Mouse (Mus musculus) kidney, embryonic 14.5 days (tissue): ENCODE results near the gene Pla2g2f. TPM values are rescaled to one million over a fixed set of nuclear protein-coding genes. Genes with fewer than 3 reads are reported as not detected.

Experiments used
- ATAC-seq: fragments of 200-750 bp; cut with Nextera tagmentation; 2 replicates; pipeline ENCODE4 v1.8.0; 2017; ENCODE audit warnings: moderate number of reproducible peaks, mild to moderate bottlenecking, moderate TSS enrichment, moderate library complexity; ENCODE audit not compliant: low FRiP score, low TSS enrichment
- H3K27ac ChIP-seq: fragments of 300-500 bp; sonication (generic); 2 replicates; pipeline ENCODE4 v1.5.1; 2014; ENCODE audit warnings: low read depth, mild to moderate bottlenecking, low read length, moderate library complexity, mixed read lengths
- H3K27me3 ChIP-seq: fragments of 300-500 bp; sonication (generic); 2 replicates; pipeline ENCODE4 v1.6.1; 2014; ENCODE audit warnings: mild to moderate bottlenecking, low read length; ENCODE audit not compliant: control insufficient read depth, insufficient read depth
- H3K36me3 ChIP-seq: fragments of 300-500 bp; sonication (generic); 2 replicates; pipeline ENCODE4 v1.6.1; 2014; ENCODE audit warnings: low read length, mixed read lengths; ENCODE audit not compliant: control insufficient read depth, insufficient read depth
- H3K4me1 ChIP-seq: fragments of 300-500 bp; sonication (generic); 2 replicates; pipeline ENCODE4 v1.6.1; 2014; ENCODE audit warnings: low read length, mixed read lengths; ENCODE audit not compliant: control insufficient read depth, insufficient read depth
- H3K4me2 ChIP-seq: fragments of 300-500 bp; sonication (generic); replicated peaks from 2 replicates; pipeline ENCODE4 v1.6.1; 2014; ENCODE audit warnings: low read depth, mild to moderate bottlenecking, low read length
- H3K4me3 ChIP-seq: fragments of 300-500 bp; sonication (generic); 2 replicates; pipeline ENCODE4 v1.5.1; 2014; ENCODE audit warnings: mild to moderate bottlenecking, low read length
- H3K9ac ChIP-seq: fragments of 300-500 bp; sonication (generic); 2 replicates; pipeline ENCODE4 v1.6.1; 2014; ENCODE audit warnings: low read depth, mild to moderate bottlenecking, low read length, moderate library complexity
- H3K9me3 ChIP-seq: fragments of 300-500 bp; sonication (generic); 2 replicates; pipeline ENCODE4 v1.6.1; 2016; ENCODE audit warnings: low read length; ENCODE audit not compliant: control insufficient read depth
- WGBS: fragments of 180-500 bp; shearing (Covaris S2); extraction: QIAGEN DNeasy Blood & Tissue Kit; methylation state at CpG from one replicate; pipeline ENCODE4 v1.1.7; 2014; 5-methylcytosine and 5-hydroxymethylcytosine counted together
- polyA plus RNA-seq: library from polyadenylated mRNA; unstranded; fragments of >200 nt; fragmentation: Nextera tagmentation; extraction: Ambion mirVana; gene quantifications from 2 replicates; pipeline ENCODE4 v1.2.1, GENCODE M21; 2014

The Pla2g2f gene
- polyA plus RNA-seq, 1 experiment from 2014 or later = not detected

GRCm38 (mm10) chr4:138794344-138794743 is 36.9 kb upstream of the Pla2g2f start:
- Histone ChIP-seq H3K9ac (no peak overlapping the region), H3K4me1 (0 out of 2 replicates have a peak, but pooled peaks cover 4% of the 10 kb centered on the region), H3K4me3 (no peak overlapping the region), H3K36me3 (no peaks in the 10 kb centered on the region), H3K9me3 (no peaks in the 10 kb centered on the region), H3K27me3 (no peaks in the 10 kb centered on the region), H3K27ac (no peak overlapping the region), H3K4me2 (no peak overlapping the region)
- no peak for ATAC-seq
- 91% methylated on average over 6 of the region's 6 CpGs for WGBS

GRCm38 (mm10) chr4:138793276-138793675 is 35.9 kb upstream of the Pla2g2f start:
- ATAC-seq = no peak
- Histone ChIP-seq H3K36me3 (no peaks in the 10 kb centered on the region), H3K27me3 (no peaks in the 10 kb centered on the region), H3K4me1 (0 out of 2 replicates have a peak, but pooled peaks cover 4% of the 10 kb centered on the region), H3K9ac (no peak overlapping the region), H3K27ac (no peak overlapping the region), H3K4me2 (no peak overlapping the region), H3K9me3 (no peaks in the 10 kb centered on the region), H3K4me3 (no peak overlapping the region)
- 58% methylated on average over 2 of the region's 2 CpGs for WGBS

GRCm38 (mm10) chr4:138792599-138792998 is 35.2 kb upstream of the Pla2g2f start:
- Histone ChIP-seq H3K9me3 (no peaks in the 10 kb centered on the region), H3K9ac (no peak overlapping the region), H3K4me3 (no peak overlapping the region), H3K27ac (no peak overlapping the region), H3K36me3 (no peaks in the 10 kb centered on the region), H3K4me1 (0 out of 2 replicates have a peak, but pooled peaks cover 4% of the 10 kb centered on the region), H3K4me2 (no peak overlapping the region), H3K27me3 (no peaks in the 10 kb centered on the region)
- WGBS = 20% methylated on average over 9 of the region's 9 CpGs
- ATAC-seq = no peak

- H3K27me3 ChIP-seq = no peaks in the 10 kb centered on the region
- no peak for ATAC-seq
- H3K9me3 ChIP-seq = no peaks in the 10 kb centered on the region
- H3K27ac ChIP-seq = no peak overlapping the region
- 69% methylated on average over 6 of the region's 6 CpGs for WGBS
- H3K4me1 ChIP-seq = 0 out of 2 replicates have a peak, but pooled peaks cover under 1% of the 10 kb centered on the region
- H3K4me3 ChIP-seq = no peak overlapping the region
- H3K4me2 ChIP-seq = no peak overlapping the region
- H3K36me3 ChIP-seq = no peaks in the 10 kb centered on the region
- H3K9ac ChIP-seq = no peak overlapping the region
These were observed 34.0 kb upstream of the Pla2g2f start for GRCm38 (mm10) chr4:138791452-138791851.

GRCm38 (mm10) chr4:138788381-138788780 is 31.0 kb upstream of the Pla2g2f start:
- 75% methylated on average over 4 of the region's 4 CpGs for WGBS
- no peaks in the 10 kb centered on the region for H3K36me3 ChIP-seq

GRCm38 (mm10) chr4:138786141-138786540 is 28.7 kb upstream of the Pla2g2f start:
- H3K27ac ChIP-seq = no peak overlapping the region
- no peaks in the 10 kb centered on the region for H3K27me3 ChIP-seq
- no peak for ATAC-seq
- H3K4me3 ChIP-seq = no peak overlapping the region
- no peaks in the 10 kb centered on the region for H3K9me3 ChIP-seq
- no peaks in the 10 kb centered on the region for H3K4me1 ChIP-seq
- WGBS = 46% methylated on average over 4 of the region's 4 CpGs
- no peaks in the 10 kb centered on the region for H3K36me3 ChIP-seq
- H3K4me2 ChIP-seq = no peak overlapping the region
- no peak overlapping the region for H3K9ac ChIP-seq

More at GRCm38 (mm10) chr4:138788381-138788780, 31.0 kb upstream of the Pla2g2f start:
- no peak overlapping the region for H3K4me2 ChIP-seq
- no peak overlapping the region for H3K27ac ChIP-seq
- H3K27me3 ChIP-seq = no peaks in the 10 kb centered on the region
- H3K9me3 ChIP-seq = no peaks in the 10 kb centered on the region
- no peak overlapping the region for H3K9ac ChIP-seq
- no peaks in the 10 kb centered on the region for H3K4me1 ChIP-seq
- H3K4me3 ChIP-seq = no peak overlapping the region
- ATAC-seq = no peak

- no peak overlapping the region for H3K4me3 ChIP-seq
- no peak for ATAC-seq
- H3K9ac ChIP-seq = no peak overlapping the region
- no peak overlapping the region for H3K27ac ChIP-seq
- H3K27me3 ChIP-seq = no peaks in the 10 kb centered on the region
- WGBS = 57% methylated on average over 4 of the region's 4 CpGs
- no peaks in the 10 kb centered on the region for H3K36me3 ChIP-seq
- H3K4me2 ChIP-seq = no peak overlapping the region
- no peaks in the 10 kb centered on the region for H3K9me3 ChIP-seq
- no peaks in the 10 kb centered on the region for H3K4me1 ChIP-seq
These were observed 28.3 kb upstream of the Pla2g2f start for GRCm38 (mm10) chr4:138785721-138786120.

GRCm38 (mm10) chr4:138782098-138782497 is 24.7 kb upstream of the Pla2g2f start:
- Histone ChIP-seq H3K9ac (no peak overlapping the region), H3K4me2 (no peak overlapping the region), H3K9me3 (no peaks in the 10 kb centered on the region), H3K4me1 (no peaks in the 10 kb centered on the region; the same call in 1 of the 2 replicates), H3K36me3 (no peaks in the 10 kb centered on the region), H3K27ac (no peak overlapping the region), H3K27me3 (no peaks in the 10 kb centered on the region), H3K4me3 (no peak overlapping the region)
- WGBS = 77% methylated on average over 6 of the region's 6 CpGs
- ATAC-seq = no peak

GRCm38 (mm10) chr4:138780300-138780699 is 22.9 kb upstream of the Pla2g2f start:
- no peak for ATAC-seq
- WGBS = 85% methylated on average over 5 of the region's 5 CpGs

More at GRCm38 (mm10) chr4:138780300-138780699, 22.9 kb upstream of the Pla2g2f start:
- Histone ChIP-seq H3K27me3 (no peaks in the 10 kb centered on the region), H3K4me3 (no peak overlapping the region), H3K9me3 (no peaks in the 10 kb centered on the region), H3K36me3 (no peaks in the 10 kb centered on the region), H3K27ac (no peak overlapping the region), H3K4me1 (no peaks in the 10 kb centered on the region; the same call in 1 of the 2 replicates), H3K4me2 (no peak overlapping the region), H3K9ac (no peak overlapping the region)
